Mouse (Mus musculus): ENCODE results near the gene Hccs. TPM values are rescaled to one million over a fixed set of nuclear protein-coding genes. Genes with fewer than 3 reads are reported as not detected.

The Hccs gene
- total and polyA plus RNA-seq, 2 experiments from 2014 or later = 58.2 to 75.2 TPM

GRCm38 (mm10) chrX:169256741-169257140 is 63.4 kb downstream of the Hccs start:
- no peak overlapping the region for H3K4me2 ChIP-seq (ENCODE audit: low read depth, low read length)
- no peaks in the 10 kb centered on the region for H3K27me3 ChIP-seq (ENCODE audit: control insufficient read depth, insufficient read depth, low read length)
- H3K4me3 ChIP-seq (ENCODE audit: low read depth, low read length) = no peak overlapping the region
- H3K9ac ChIP-seq (replicated peaks; ENCODE audit: low read depth, low read length) = no peak overlapping the region
- no peak for ATAC-seq (ENCODE audit: insufficient read depth, low read depth)
- DNase-seq (ENCODE audit: low spot score) = peak; percentile 13
- no peaks in the 10 kb centered on the region for H3K36me3 ChIP-seq (replicated peaks; ENCODE audit: control insufficient read depth, insufficient read depth, low read length)
- no peaks in the 10 kb centered on the region for H3K4me1 ChIP-seq (ENCODE audit: control insufficient read depth, insufficient read depth)
- TF ChIP-seq EP300 (IDR thresholded peaks at IDR 0.05; ENCODE audit: low read depth) (no peak), CTCF (IDR thresholded peaks at IDR 0.05; ENCODE audit: low read depth) (no peak)
- H3K9me3 ChIP-seq (replicated peaks; ENCODE audit: control insufficient read depth, low read length) = no peaks in the 10 kb centered on the region
- no peak overlapping the region for H3K27ac ChIP-seq (ENCODE audit: low read depth)

- H3K4me3 ChIP-seq (ENCODE audit: low read depth, low read length) = no peak overlapping the region
- ATAC-seq (ENCODE audit: insufficient read depth, low read depth) (no peak), DNase-seq (ENCODE audit: low spot score) (no peak)
- no peak overlapping the region for H3K9ac ChIP-seq (replicated peaks; ENCODE audit: low read depth, low read length)
- no peaks in the 10 kb centered on the region for H3K4me1 ChIP-seq (ENCODE audit: control insufficient read depth, insufficient read depth)
- WGBS = 69% methylated on average over 1 of the region's 1 CpGs
- H3K4me2 ChIP-seq (ENCODE audit: low read depth, low read length) = no peak overlapping the region
- no peak overlapping the region for H3K27ac ChIP-seq (ENCODE audit: low read depth)
- H3K36me3 ChIP-seq (replicated peaks; ENCODE audit: control insufficient read depth, insufficient read depth, low read length) = no peaks in the 10 kb centered on the region
- no peaks in the 10 kb centered on the region for H3K27me3 ChIP-seq (ENCODE audit: control insufficient read depth, insufficient read depth, low read length)
- TF ChIP-seq CTCF (IDR thresholded peaks at IDR 0.05; ENCODE audit: low read depth) (no peak), EP300 (IDR thresholded peaks at IDR 0.05; ENCODE audit: low read depth) (no peak)
- no peaks in the 10 kb centered on the region for H3K9me3 ChIP-seq (replicated peaks; ENCODE audit: control insufficient read depth, low read length)
Observed at GRCm38 (mm10) chrX:169255915-169256314, 64.3 kb downstream of the Hccs start.

GRCm38 (mm10) chrX:169222357-169223062 is 97.7 kb downstream of the Hccs start:
- TF ChIP-seq EP300 (IDR thresholded peaks at IDR 0.05; ENCODE audit: low read depth) = no peak
- no peak for TF ChIP-seq CTCF (IDR thresholded peaks at IDR 0.05; ENCODE audit: low read depth)
- DNase-seq (ENCODE audit: low spot score) = no peak
- no peaks in the 10 kb centered on the region for H3K9me3 ChIP-seq (replicated peaks; ENCODE audit: control insufficient read depth, low read length)
- H3K4me3 ChIP-seq (ENCODE audit: low read depth, low read length) = no peak overlapping the region
- no peaks in the 10 kb centered on the region for H3K27me3 ChIP-seq (ENCODE audit: control insufficient read depth, insufficient read depth, low read length)
- no peak overlapping the region for H3K9ac ChIP-seq (replicated peaks; ENCODE audit: low read depth, low read length)
- no peak for ATAC-seq (ENCODE audit: insufficient read depth, low read depth)
- no peaks in the 10 kb centered on the region for H3K4me1 ChIP-seq (ENCODE audit: control insufficient read depth, insufficient read depth)
- H3K27ac ChIP-seq (ENCODE audit: low read depth) = no peak overlapping the region
- H3K4me2 ChIP-seq (ENCODE audit: low read depth, low read length) = no peak overlapping the region
- WGBS = 45% methylated on average over 3 of the region's 3 CpGs
- H3K36me3 ChIP-seq (replicated peaks; ENCODE audit: control insufficient read depth, insufficient read depth, low read length) = no peaks in the 10 kb centered on the region

- TF ChIP-seq CTCF (IDR thresholded peaks at IDR 0.05; ENCODE audit: low read depth) (no peak), EP300 (IDR thresholded peaks at IDR 0.05; ENCODE audit: low read depth) (no peak)
- H3K9me3 ChIP-seq (replicated peaks; ENCODE audit: control insufficient read depth, low read length) = no peaks in the 10 kb centered on the region
- H3K27me3 ChIP-seq (ENCODE audit: control insufficient read depth, insufficient read depth, low read length) = no peaks in the 10 kb centered on the region
- H3K36me3 ChIP-seq (replicated peaks; ENCODE audit: control insufficient read depth, insufficient read depth, low read length) = no peaks in the 10 kb centered on the region
- no peak for DNase-seq (ENCODE audit: low spot score)
- no peak for ATAC-seq (ENCODE audit: insufficient read depth, low read depth)
- no peak overlapping the region for H3K4me3 ChIP-seq (ENCODE audit: low read depth, low read length)
- H3K4me2 ChIP-seq (ENCODE audit: low read depth, low read length) = no peak overlapping the region
- 61% methylated on average over 8 of the region's 8 CpGs for WGBS
- H3K4me1 ChIP-seq (ENCODE audit: control insufficient read depth, insufficient read depth) = no peaks in the 10 kb centered on the region
- no peak overlapping the region for H3K9ac ChIP-seq (replicated peaks; ENCODE audit: low read depth, low read length)
- H3K27ac ChIP-seq (ENCODE audit: low read depth) = no peak overlapping the region
Observed at GRCm38 (mm10) chrX:169220064-169220463, 100.1 kb downstream of the Hccs start.

- no peak for TF ChIP-seq CTCF (IDR thresholded peaks at IDR 0.05; ENCODE audit: low read depth)
- TF ChIP-seq EP300 (IDR thresholded peaks at IDR 0.05; ENCODE audit: low read depth) = no peak
- ATAC-seq (ENCODE audit: insufficient read depth, low read depth) = no peak
- DNase-seq (ENCODE audit: low spot score) = no peak
- no peak overlapping the region for H3K4me3 ChIP-seq (ENCODE audit: low read depth, low read length)
- H3K9ac ChIP-seq (replicated peaks; ENCODE audit: low read depth, low read length) = no peak overlapping the region
- WGBS = 63% methylated on average over 3 of the region's 3 CpGs
- H3K4me2 ChIP-seq (ENCODE audit: low read depth, low read length) = no peak overlapping the region
- H3K4me1 ChIP-seq (ENCODE audit: control insufficient read depth, insufficient read depth) = no peaks in the 10 kb centered on the region
- H3K9me3 ChIP-seq (replicated peaks; ENCODE audit: control insufficient read depth, low read length) = no peaks in the 10 kb centered on the region
- no peak overlapping the region for H3K27ac ChIP-seq (ENCODE audit: low read depth)
- H3K36me3 ChIP-seq (replicated peaks; ENCODE audit: control insufficient read depth, insufficient read depth, low read length) = no peaks in the 10 kb centered on the region
- H3K27me3 ChIP-seq (ENCODE audit: control insufficient read depth, insufficient read depth, low read length) = no peaks in the 10 kb centered on the region
Observed at GRCm38 (mm10) chrX:169210019-169210418, 110.2 kb downstream of the Hccs start.

Other genes with a start within 250 kb of the Hccs start
- gene Amelx, start 133.2 kb downstream of the Hccs start, total RNA-seq (2014; rRNA removed; ENCODE audit: low replicate concordance) = not detected in 2 replicates
- not detected in 2 replicates for gene Amelx, start 133.2 kb downstream of the Hccs start, polyA plus RNA-seq (2015; fragmentation: Nextera tagmentation; extraction: Ambion mirVana)